9 mouse cellular contexts compared by ENCODE assay signal in the genomic region with DNA sequence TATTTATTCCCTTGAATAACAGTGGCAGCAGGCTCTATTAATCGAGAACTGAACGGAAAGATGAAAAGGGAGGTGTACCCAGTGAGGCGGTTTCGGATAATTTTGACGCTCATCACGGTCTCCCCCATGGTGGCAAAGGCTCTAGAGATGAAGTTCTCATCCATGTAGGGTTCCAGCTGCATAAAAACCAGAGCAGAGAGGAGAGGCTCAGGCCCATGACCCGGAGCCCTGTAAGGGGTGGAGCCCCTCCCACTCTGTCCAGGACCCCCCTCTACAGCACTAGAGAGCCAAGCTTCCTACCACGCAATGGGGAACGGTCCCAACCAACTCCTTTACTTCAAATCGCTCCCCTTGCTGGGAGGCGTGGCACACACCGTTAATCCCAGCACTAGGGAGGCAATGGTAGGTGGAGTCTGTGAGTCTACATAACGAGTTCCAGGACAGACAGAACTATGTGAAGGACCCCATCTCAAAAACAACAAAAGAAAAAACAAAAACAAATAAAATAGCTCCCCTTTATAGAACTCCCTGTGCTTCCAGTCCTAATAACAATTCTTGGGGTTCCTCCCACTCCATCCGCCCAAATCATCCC. TPM values are rescaled to one million over a fixed set of nuclear protein-coding genes. Genes with fewer than 3 reads are reported as not detected.
DNase-seq lines count a peak whose midpoint lies in the region; ATAC-seq and TF ChIP-seq lines count a peak whose summit lies in the region.
"Had no signal": no experiment of that assay in that cellular context is flagged by ENCODE, and none has a peak within 500 bp of the region (broad histone marks: within the 10 kb centered on the region; RNA-seq: fewer than 3 reads in every experiment).

No protein-coding gene starts in this region.

- dilution Hi-C loops in CH12.LX (cut with MboI; ENCODE audit: extremely low pct_ligation_motif_present, extremely low pct_unique_long_range_greater_than_20kb, low sequenced_read_pairs) = no loop called here

- peak overlapping the region; percentile 85 for H3K4me3 ChIP-seq in heart, embryonic 10.5 days
- H3K4me3 ChIP-seq in CH12.LX (replicated peaks in 1 of 3; ENCODE audit: low read depth in 2 of 3, low read length in 2 of 3, poor library complexity in 1 of 3) = peak overlapping the region; percentile 62 to 82 (median 78)
- H3K4me3 ChIP-seq in forebrain, embryonic 15.5 days = peak overlapping the region; percentile 91
- H3K4me3 ChIP-seq in liver, embryonic 15.5 days (replicated peaks) = peak overlapping the region; percentile 64

- no peak for DNase-seq in heart, embryonic 10.5 days (ENCODE audit: low spot score)
- no peak for DNase-seq in heart, adult 8-10 months (ENCODE audit: low spot score)
- no peak for DNase-seq in CH12.LX (ENCODE audit: extremely low read depth)
- no peak for DNase-seq in embryo, embryonic 11 days
- no peak for DNase-seq in adrenal gland, adult 18-20 months (ENCODE audit: low spot score in 2 of 2)
- DNase-seq in urinary bladder, adult 18-20 months (ENCODE audit: low spot score in 2 of 2) = no peak

- ATAC-seq in forebrain, embryonic 15.5 days (replicated peaks) = no peak
- ATAC-seq in liver, embryonic 15.5 days (ENCODE audit: insufficient read depth) = no peak

- TF ChIP-seq POLR2A in CH12.LX (IDR thresholded peaks at IDR 0.05; ENCODE audit: low read depth, low read length) = no peak

- TF ChIP-seq CTCF in CH12.LX (conservative IDR thresholded peaks at IDR 0.05 in 1 of 2, IDR thresholded peaks at IDR 0.05 in 1 of 2; ENCODE audit: low read depth in 2 of 2, low read length in 2 of 2) = no peak

- H3K4me1 ChIP-seq in heart, embryonic 10.5 days = peaks cover 15% of the 10 kb centered on the region
- H3K4me1 ChIP-seq in CH12.LX (ENCODE audit: control insufficient read depth in 1 of 2, insufficient read depth in 2 of 2) = peaks cover 0 to 7% of the 10 kb centered on the region in 2 experiments; a peak in 2 of 4 replicates
- peaks cover 11% of the 10 kb centered on the region for H3K4me1 ChIP-seq in forebrain, embryonic 15.5 days
- peaks cover 32% of the 10 kb centered on the region for H3K4me1 ChIP-seq in liver, embryonic 15.5 days (replicated peaks)

- in situ Hi-C loops in CH12.LX (cut with MboI; ENCODE audit: low pct_ligation_motif_present, low pct_unique_long_range_greater_than_20kb, low sequenced_read_pairs) = no loop called here

- H3K9ac ChIP-seq in CH12.LX (ENCODE audit: insufficient read depth, low read depth) = peak overlapping the region; percentile 71
- peak overlapping the region; percentile 90 for H3K9ac ChIP-seq in forebrain, embryonic 15.5 days (replicated peaks)
- H3K9ac ChIP-seq in liver, embryonic 15.5 days = peak overlapping the region; percentile 66

- H3K9me3 ChIP-seq in heart, embryonic 10.5 days = no peaks in the 10 kb centered on the region
- H3K9me3 ChIP-seq in CH12.LX (replicated peaks; ENCODE audit: low read length) = no peaks in the 10 kb centered on the region
- H3K9me3 ChIP-seq in forebrain, embryonic 15.5 days = no peaks in the 10 kb centered on the region
- no peaks in the 10 kb centered on the region for H3K9me3 ChIP-seq in liver, embryonic 15.5 days (replicated peaks)

- TF ChIP-seq RAD21 in CH12.LX (IDR thresholded peaks at IDR 0.05; ENCODE audit: low read depth, low read length) = no peak

- TF ChIP-seq EP300 in CH12.LX (IDR thresholded peaks at IDR 0.05; ENCODE audit: low read length) = no peak

- peak overlapping the region; percentile 98 for H3K4me2 ChIP-seq in CH12.LX (ENCODE audit: insufficient read depth, low read depth, poor library complexity, severe bottlenecking)
- peak overlapping the region; percentile 59 for H3K4me2 ChIP-seq in forebrain, embryonic 15.5 days (replicated peaks)
- peak overlapping the region; percentile 79 for H3K4me2 ChIP-seq in liver, embryonic 15.5 days

- H3K36me3 ChIP-seq in heart, embryonic 10.5 days = peaks cover 43% of the 10 kb centered on the region
- peaks cover 37 to 60% of the 10 kb centered on the region in 2 experiments for H3K36me3 ChIP-seq in CH12.LX (replicated peaks in 1 of 2; ENCODE audit: control insufficient read depth in 1 of 2, insufficient read depth in 1 of 2, low read length in 1 of 2)
- peaks cover 37% of the 10 kb centered on the region for H3K36me3 ChIP-seq in forebrain, embryonic 15.5 days
- peaks cover 52% of the 10 kb centered on the region for H3K36me3 ChIP-seq in liver, embryonic 15.5 days (replicated peaks)

- H3K27me3 ChIP-seq in heart, embryonic 10.5 days (ENCODE audit: insufficient read depth, poor library complexity, severe bottlenecking) = no peaks in the 10 kb centered on the region
- no peaks in the 10 kb centered on the region for H3K27me3 ChIP-seq in CH12.LX (replicated peaks)
- H3K27me3 ChIP-seq in forebrain, embryonic 15.5 days = no peaks in the 10 kb centered on the region
- no peaks in the 10 kb centered on the region for H3K27me3 ChIP-seq in liver, embryonic 15.5 days

- H3K79me2 ChIP-seq in CH12.LX (replicated peaks; ENCODE audit: control insufficient read depth, extremely low read depth, insufficient read depth, poor library complexity, severe bottlenecking) = peaks cover 7% of the 10 kb centered on the region

- H3K27ac ChIP-seq in heart, embryonic 10.5 days = peak overlapping the region; percentile 95
- no peak overlapping the region for H3K27ac ChIP-seq in CH12.LX (ENCODE audit: insufficient read depth, low read depth)
- H3K27ac ChIP-seq in forebrain, embryonic 15.5 days (replicated peaks) = no peak overlapping the region; the same call in 1 of the 2 replicates
- peak overlapping the region; percentile 82 for H3K27ac ChIP-seq in liver, embryonic 15.5 days (replicated peaks)

- WGBS in heart, embryonic 10.5 days = 48% methylated on average over 14 of the region's 14 CpGs
- WGBS in forebrain, embryonic 15.5 days = 38% methylated on average over 14 of the region's 14 CpGs
- WGBS in liver, embryonic 15.5 days (ENCODE audit: insufficient replicate concordance) = 46% methylated on average over 14 of the region's 14 CpGs

TF ChIP-seq in CH12.LX, 34 proteins besides CTCF, POLR2A, EP300 and RAD21:
- no peak for TF ChIP-seq MAFK (IDR thresholded peaks at IDR 0.05; ENCODE audit: insufficient replicate concordance, low read length)
- TF ChIP-seq MAZ (IDR thresholded peaks at IDR 0.05; ENCODE audit: low read depth, low read length) = no peak
- TF ChIP-seq MAX (IDR thresholded peaks at IDR 0.05; ENCODE audit: low read length) = peak; percentile 53; the same call in 1 of the 2 replicates
- peak; percentile 46 for TF ChIP-seq HCFC1 (IDR thresholded peaks at IDR 0.05; ENCODE audit: low read depth, low read length)
- TF ChIP-seq MYC (IDR thresholded peaks at IDR 0.05; ENCODE audit: low read depth, low read length) = no peak
- no peak for TF ChIP-seq CHD2 (IDR thresholded peaks at IDR 0.05; ENCODE audit: low read length)
TF ChIP-seq in CH12.LX: peak in this region for 2.

RNA-seq across cellular contexts. Expression of a gene that starts 0.9 kb away (rescaled TPM):
- 82.0 and 92.0 TPM in 2 replicates for polyA plus RNA-seq in heart, embryonic 10.5 days (2016; fragmentation: Nextera tagmentation; extraction: Ambion mirVana)
- total RNA-seq in heart, adult 8-10 months (2022) = 10 to 100 TPM; 21.2 to 29.1 (median 23.6) TPM
- total RNA-seq in CH12.LX (2012; rRNA removed) (71.5 and 86.5 TPM in 2 replicates), CH12.LX (2014; rRNA removed) (70.6 and 80.5 TPM in 2 replicates)
- polyA plus RNA-seq in CH12.LX (2012; ENCODE audit: insufficient read length, low read depth) = 60.7 and 64.4 TPM in 2 replicates
- 86.3 and 92.3 TPM in 2 replicates for polyA plus RNA-seq in forebrain, embryonic 15.5 days (2015; fragmentation: Nextera tagmentation; extraction: Ambion mirVana)
- 28.7 and 34.2 TPM in 2 replicates for polyA plus RNA-seq in liver, embryonic 15.5 days (2015; fragmentation: Nextera tagmentation; extraction: Ambion mirVana)
- 10 to 100 TPM; 27.1 to 32.9 TPM for total RNA-seq in adrenal gland, adult 18-20 months (2021)

RNA-seq across cellular contexts. Expression of a gene that starts 24.9 kb away (rescaled TPM):
- 61.4 and 93.4 TPM in 2 replicates for polyA plus RNA-seq in heart, embryonic 10.5 days (2016; fragmentation: Nextera tagmentation; extraction: Ambion mirVana)
- 1 to 10 TPM; 5.9 to 7.8 (median 7.4) TPM for total RNA-seq in heart, adult 8-10 months (2022)
- total RNA-seq in CH12.LX (2012; rRNA removed) (93.6 and 126 TPM in 2 replicates), CH12.LX (2014; rRNA removed) (148 and 150 TPM in 2 replicates)
- 149 and 170 TPM in 2 replicates for polyA plus RNA-seq in CH12.LX (2012; ENCODE audit: insufficient read length, low read depth)
- 53.3 and 55.1 TPM in 2 replicates for polyA plus RNA-seq in forebrain, embryonic 15.5 days (2015; fragmentation: Nextera tagmentation; extraction: Ambion mirVana)
- 48.0 and 54.5 TPM in 2 replicates for polyA plus RNA-seq in liver, embryonic 15.5 days (2015; fragmentation: Nextera tagmentation; extraction: Ambion mirVana)
- total RNA-seq in adrenal gland, adult 18-20 months (2021) = 10 to 100 TPM; 15.4 to 15.6 TPM

RNA-seq across cellular contexts. Expression of a gene that starts 25.3 kb away (rescaled TPM):
- polyA plus RNA-seq in heart, embryonic 10.5 days (2016; fragmentation: Nextera tagmentation; extraction: Ambion mirVana) = 1.1 and 1.9 TPM in 2 replicates
- total RNA-seq in heart, adult 8-10 months (2022) = 1 to 10 TPM in 2 of 4 experiments, under 1 TPM in 1, not detected in 1; 0.59 to 2.6 (median 1.7) TPM
- total RNA-seq in CH12.LX (2012; rRNA removed) = 0.38 and 0.51 TPM in 2 replicates
- total RNA-seq in CH12.LX (2014; rRNA removed) = not detected in 2 replicates
- 0.31 TPM in 1 of 2 replicates, not detected in the other for polyA plus RNA-seq in CH12.LX (2012; ENCODE audit: insufficient read length, low read depth)
- polyA plus RNA-seq in forebrain, embryonic 15.5 days (2015; fragmentation: Nextera tagmentation; extraction: Ambion mirVana) = 0.60 and 1.0 TPM in 2 replicates
- polyA plus RNA-seq in liver, embryonic 15.5 days (2015; fragmentation: Nextera tagmentation; extraction: Ambion mirVana) = 0.52 and 0.54 TPM in 2 replicates
- 1 to 10 TPM; 1.4 to 1.6 TPM for total RNA-seq in adrenal gland, adult 18-20 months (2021)
- total RNA-seq: granulocyte monocyte progenitor cell, adult 5-6 weeks had no signal

RNA-seq across cellular contexts. Expression of a gene that starts 54.3 kb away (rescaled TPM):
- 42.4 and 52.5 TPM in 2 replicates for polyA plus RNA-seq in heart, embryonic 10.5 days (2016; fragmentation: Nextera tagmentation; extraction: Ambion mirVana)
- total RNA-seq in heart, adult 8-10 months (2022) = 10 to 100 TPM; 29.4 to 35.8 (median 33.0) TPM
- total RNA-seq in CH12.LX (2012; rRNA removed) = 29.8 and 40.2 TPM in 2 replicates
- 74.7 and 86.1 TPM in 2 replicates for total RNA-seq in CH12.LX (2014; rRNA removed)
- 47.8 and 53.5 TPM in 2 replicates for polyA plus RNA-seq in CH12.LX (2012; ENCODE audit: insufficient read length, low read depth)
- polyA plus RNA-seq in forebrain, embryonic 15.5 days (2015; fragmentation: Nextera tagmentation; extraction: Ambion mirVana) = 44.6 and 50.5 TPM in 2 replicates
- polyA plus RNA-seq in liver, embryonic 15.5 days (2015; fragmentation: Nextera tagmentation; extraction: Ambion mirVana) = 31.7 and 38.3 TPM in 2 replicates
- total RNA-seq in adrenal gland, adult 18-20 months (2021) = 10 to 100 TPM; 30.7 to 37.8 TPM

Comparison
In these comparisons a context has a peak if more than half of its experiments do, and no peak if none do; other contexts are left out.
1. H3K27ac ChIP-seq: peak in heart, embryonic 10.5 days (single experiment) and liver, embryonic 15.5 days (single experiment); none in CH12.LX (single experiment) and forebrain, embryonic 15.5 days (single experiment).
2. Peak in every context shown above with its lines, with median percentiles within 50 percentile points of each other: H3K4me3 ChIP-seq, H3K4me2 ChIP-seq and H3K9ac ChIP-seq.